Mouse (Mus musculus) megakaryocyte progenitor cell, adult 5-6 weeks (primary cell): ENCODE results near the gene Col15a1. TPM values are rescaled to one million over a fixed set of nuclear protein-coding genes. Genes with fewer than 3 reads are reported as not detected.

ENCODE experiments used
- ATAC-seq: replicated peaks from 2 replicates; pipeline ENCODE4 v1.8.0; 2016; ENCODE audit warnings: mild to moderate bottlenecking, moderate TSS enrichment, inconsistent platforms; ENCODE audit not compliant: poor library complexity
- total RNA-seq, 2 experiments: library from RNA; stranded (forward) in 1 of 2; stranded (reverse) in 1 of 2; fragments of 157-497, 149-512 nt in 1 of 2; fragments of 200-1000 nt in 1 of 2; gene quantifications; 2 replicates each; pipeline versions ENCODE4 v1.2.3 to v1.2.4; 2015 to 2017

The Col15a1 gene
- total RNA-seq (2015) (not detected in 2 replicates), total RNA-seq (2017) (0.17 TPM in 2 replicates)

GRCm38 (mm10) chr4:47207969-47208420, at the start of gene Col15a1:
TSS of gene Col15a1 (plus strand) at chr4:47208161.
- no peak for ATAC-seq

GRCm38 (mm10) chr4:47161103-47161755, 46.7 kb upstream of the Col15a1 start:
- ATAC-seq = no peak

GRCm38 (mm10) chr4:47161756-47162587, 46.0 kb upstream of the Col15a1 start:
- ATAC-seq = no peak

- no peak for ATAC-seq
Measured at GRCm38 (mm10) chr4:47172314-47172713, 35.6 kb upstream of the Col15a1 start.

- no peak for ATAC-seq
Measured at GRCm38 (mm10) chr4:47177101-47177500, 30.9 kb upstream of the Col15a1 start.

- ATAC-seq = no peak
Measured at GRCm38 (mm10) chr4:47178261-47178961, 29.6 kb upstream of the Col15a1 start.

GRCm38 (mm10) chr4:47179535-47179934, 28.4 kb upstream of the Col15a1 start:
- no peak for ATAC-seq

- ATAC-seq = no peak
Measured at GRCm38 (mm10) chr4:47184058-47184661, 23.8 kb upstream of the Col15a1 start.

- ATAC-seq = peak; percentile 79
Measured at GRCm38 (mm10) chr4:47186514-47186913, 21.4 kb upstream of the Col15a1 start.

- no peak for ATAC-seq
Measured at GRCm38 (mm10) chr4:47196173-47196572, 11.8 kb upstream of the Col15a1 start.

- no peak for ATAC-seq
Measured at GRCm38 (mm10) chr4:47203643-47204042, 4.3 kb upstream of the Col15a1 start.

GRCm38 (mm10) chr4:47205846-47206245, 2.1 kb upstream of the Col15a1 start:
- no peak for ATAC-seq

GRCm38 (mm10) chr4:47208421-47208991, 545 bp downstream of the Col15a1 start:
- no peak for ATAC-seq

GRCm38 (mm10) chr4:47209466-47209865, 1.5 kb downstream of the Col15a1 start:
- no peak for ATAC-seq

- no peak for ATAC-seq
Measured at GRCm38 (mm10) chr4:47218828-47219227, 10.9 kb downstream of the Col15a1 start.

- peak; percentile 57 for ATAC-seq
Measured at GRCm38 (mm10) chr4:47219393-47219792, 11.4 kb downstream of the Col15a1 start.

GRCm38 (mm10) chr4:47220544-47220943, 12.6 kb downstream of the Col15a1 start:
- ATAC-seq = no peak

GRCm38 (mm10) chr4:47222146-47222545, 14.2 kb downstream of the Col15a1 start:
- ATAC-seq = no peak

GRCm38 (mm10) chr4:47225920-47226319, 18.0 kb downstream of the Col15a1 start:
- no peak for ATAC-seq

GRCm38 (mm10) chr4:47227101-47227500, 19.1 kb downstream of the Col15a1 start:
- no peak for ATAC-seq

GRCm38 (mm10) chr4:47227756-47228155, 19.8 kb downstream of the Col15a1 start:
- ATAC-seq = no peak
